Mouse (Mus musculus): ENCODE measurements at regions not wholly inside any gene's neighbourhood (a gene's known extent, or its start where the extent isn't known, plus 50 kb on each side); places are given as distances from the start of the nearest gene placed in this dataset.

- Histone ChIP-seq H3K4me3 (replicated peaks; ENCODE audit: extremely low read depth, low read depth, low read length) (no peak overlapping the region), H3K4me1 (ENCODE audit: control insufficient read depth, insufficient read depth, low read length) (no peaks in the 10 kb centered on the region)
- WGBS, result 64% methylated on average over 4 of the region's 4 CpGs
- no peak for DNase-seq
- no peak for TF ChIP-seq CTCF (IDR thresholded peaks at IDR 0.05; ENCODE audit: insufficient read depth, low read length)
- no peak for TF ChIP-seq POLR2A (IDR thresholded peaks at IDR 0.05; ENCODE audit: borderline replicate concordance, extremely low read depth, low read depth, low read length)
These were observed 265.4 kb downstream of the Cd109 start for GRCm38 (mm10) chr9:78880643-78881306.

- Histone ChIP-seq H3K4me3 (replicated peaks; ENCODE audit: extremely low read depth, low read depth, low read length) (no peak overlapping the region), H3K4me1 (ENCODE audit: control insufficient read depth, insufficient read depth, low read length) (no peaks in the 10 kb centered on the region)
- DNase-seq, result no peak
- no peak for TF ChIP-seq POLR2A (IDR thresholded peaks at IDR 0.05; ENCODE audit: borderline replicate concordance, extremely low read depth, low read depth, low read length)
- TF ChIP-seq CTCF (IDR thresholded peaks at IDR 0.05; ENCODE audit: insufficient read depth, low read length), result no peak
- 70% methylated on average over 5 of the region's 5 CpGs for WGBS
These were observed 266.0 kb downstream of the Cd109 start for GRCm38 (mm10) chr9:78881307-78881790.

GRCm38 (mm10) chr9:78903211-78903610 is 287.9 kb downstream of the Cd109 start:
- WGBS, result 72% methylated on average over 9 of the region's 9 CpGs
- no peaks in the 10 kb centered on the region for H3K4me1 ChIP-seq (ENCODE audit: control insufficient read depth, insufficient read depth, low read length)
- DNase-seq, result no peak
- no peak overlapping the region for H3K4me3 ChIP-seq (replicated peaks; ENCODE audit: extremely low read depth, low read depth, low read length)
- TF ChIP-seq CTCF (IDR thresholded peaks at IDR 0.05; ENCODE audit: insufficient read depth, low read length) (no peak), POLR2A (IDR thresholded peaks at IDR 0.05; ENCODE audit: borderline replicate concordance, extremely low read depth, low read depth, low read length) (no peak)

- WGBS, result 76% methylated on average over 1 of the region's 1 CpGs
- TF ChIP-seq POLR2A (IDR thresholded peaks at IDR 0.05; ENCODE audit: borderline replicate concordance, extremely low read depth, low read depth, low read length) (no peak), CTCF (IDR thresholded peaks at IDR 0.05; ENCODE audit: insufficient read depth, low read length) (no peak)
- Histone ChIP-seq H3K4me1 (ENCODE audit: control insufficient read depth, insufficient read depth, low read length) (no peaks in the 10 kb centered on the region), H3K4me3 (replicated peaks; ENCODE audit: extremely low read depth, low read depth, low read length) (no peak overlapping the region)
- no peak for DNase-seq
These were observed 302.0 kb downstream of the Cd109 start for GRCm38 (mm10) chr9:78917336-78917735.

DNA sequence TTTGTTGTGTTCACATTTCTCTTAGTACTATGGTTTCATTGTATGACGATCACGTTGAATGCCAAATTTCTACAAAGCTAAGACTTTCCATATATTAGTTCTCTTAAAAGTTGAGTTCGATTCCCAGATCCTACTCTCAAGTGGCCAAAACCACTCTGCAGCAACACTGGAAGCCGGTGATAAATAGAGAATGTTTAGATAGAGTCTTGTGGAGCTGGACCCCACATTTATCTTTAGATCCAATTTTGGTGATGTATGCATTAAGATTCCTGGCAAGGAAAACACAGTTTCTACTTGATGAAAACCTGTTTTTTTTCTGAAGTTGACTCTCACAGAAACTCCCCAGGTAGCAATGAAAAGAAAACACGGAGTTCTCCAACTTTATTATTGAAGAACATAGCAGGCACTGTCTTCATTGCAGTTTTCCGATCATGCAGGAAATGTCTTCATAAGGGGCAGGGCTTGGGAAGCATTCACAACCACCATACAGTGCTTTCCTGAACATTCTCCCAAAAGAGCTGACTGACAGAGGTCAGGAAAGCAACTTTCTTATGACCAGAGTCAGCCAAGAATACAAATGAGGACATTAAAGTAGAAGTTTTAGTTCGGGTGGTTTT is 310.7 kb downstream of the Cd109 start:
- WGBS, result 69% methylated on average over 7 of the region's 7 CpGs
- no peak for TF ChIP-seq CTCF (IDR thresholded peaks at IDR 0.05; ENCODE audit: insufficient read depth, low read length)
- no peak for TF ChIP-seq POLR2A (IDR thresholded peaks at IDR 0.05; ENCODE audit: borderline replicate concordance, extremely low read depth, low read depth, low read length)
- no peak for DNase-seq

GRCm38 (mm10) chr9:78941648-78942047 is 326.3 kb downstream of the Cd109 start:
- no peak for TF ChIP-seq CTCF (IDR thresholded peaks at IDR 0.05; ENCODE audit: insufficient read depth, low read length)
- TF ChIP-seq POLR2A (IDR thresholded peaks at IDR 0.05; ENCODE audit: borderline replicate concordance, extremely low read depth, low read depth, low read length), result no peak
- DNase-seq, result no peak
- Histone ChIP-seq H3K4me3 (replicated peaks; ENCODE audit: extremely low read depth, low read depth, low read length) (no peak overlapping the region), H3K4me1 (ENCODE audit: control insufficient read depth, insufficient read depth, low read length) (no peaks in the 10 kb centered on the region)

More for the DNA sequence above, 310.7 kb downstream of the Cd109 start:
- Histone ChIP-seq H3K4me1 (ENCODE audit: control insufficient read depth, insufficient read depth, low read length) (no peaks in the 10 kb centered on the region), H3K4me3 (replicated peaks; ENCODE audit: extremely low read depth, low read depth, low read length) (no peak overlapping the region)

- DNase-seq, result no peak
- 13% methylated on average over 1 of the region's 1 CpGs for WGBS
- TF ChIP-seq CTCF (IDR thresholded peaks at IDR 0.05; ENCODE audit: insufficient read depth, low read length) (no peak), POLR2A (IDR thresholded peaks at IDR 0.05; ENCODE audit: borderline replicate concordance, extremely low read depth, low read depth, low read length) (no peak)
- H3K4me3 ChIP-seq (replicated peaks; ENCODE audit: extremely low read depth, low read depth, low read length), result no peak overlapping the region
- no peaks in the 10 kb centered on the region for H3K4me1 ChIP-seq (ENCODE audit: control insufficient read depth, insufficient read depth, low read length)
These were observed 349.5 kb downstream of the Cd109 start for GRCm38 (mm10) chr9:78964813-78965212.

- no peak for DNase-seq
- no peak for TF ChIP-seq POLR2A (IDR thresholded peaks at IDR 0.05; ENCODE audit: borderline replicate concordance, extremely low read depth, low read depth, low read length)
- TF ChIP-seq CTCF (IDR thresholded peaks at IDR 0.05; ENCODE audit: insufficient read depth, low read length), result no peak
- 64% methylated on average over 14 of the region's 14 CpGs for WGBS
These were observed 350.0 kb downstream of the Cd109 start for GRCm38 (mm10) chr9:78965226-78965950.

DNA sequence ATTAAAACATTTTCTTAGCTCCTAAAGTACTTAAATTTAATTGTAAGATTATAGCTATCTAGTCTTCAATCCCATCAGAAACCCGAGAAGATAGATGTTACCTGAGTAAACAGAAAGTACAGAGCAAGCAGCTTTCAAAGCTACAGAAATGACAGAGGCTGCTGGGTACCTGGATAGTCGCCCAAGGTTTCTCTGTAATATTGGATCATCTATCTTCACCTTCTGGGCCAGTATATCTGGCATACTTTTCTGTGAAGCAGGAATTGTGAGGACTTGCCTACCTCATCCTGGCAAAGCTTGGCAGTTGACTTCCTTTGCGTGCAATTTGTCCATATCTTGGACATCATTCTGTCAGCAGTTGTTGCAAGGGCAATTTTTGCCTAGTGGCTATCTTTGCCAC is 356.4 kb downstream of the Cd109 start:
- H3K4me1 ChIP-seq (ENCODE audit: control insufficient read depth, insufficient read depth, low read length), result no peaks in the 10 kb centered on the region
- DNase-seq, result no peak
- 72% methylated on average over 3 of the region's 3 CpGs for WGBS
- H3K4me3 ChIP-seq (replicated peaks; ENCODE audit: extremely low read depth, low read depth, low read length), result no peak overlapping the region
- no peak for TF ChIP-seq POLR2A (IDR thresholded peaks at IDR 0.05; ENCODE audit: borderline replicate concordance, extremely low read depth, low read depth, low read length)

More at GRCm38 (mm10) chr9:78965226-78965950, 350.0 kb downstream of the Cd109 start:
- Histone ChIP-seq H3K4me3 (replicated peaks; ENCODE audit: extremely low read depth, low read depth, low read length) (no peak overlapping the region), H3K4me1 (ENCODE audit: control insufficient read depth, insufficient read depth, low read length) (no peaks in the 10 kb centered on the region)

Data from lung, adult 2 months (tissue).